In genomic region chr2:157338663-157339062, GRCm38 (mm10) we compare ENCODE assay signal across 8 mouse cellular contexts. TPM values are rescaled to one million over a fixed set of nuclear protein-coding genes. Genes with fewer than 3 reads are reported as not detected.
DNase-seq lines count a peak whose midpoint lies in the region; ATAC-seq and TF ChIP-seq lines count a peak whose summit lies in the region.

No protein-coding gene starts in this region.

- H3K4me2 ChIP-seq in hindbrain, embryonic 16.5 days (ENCODE audit: low read length) = no peak overlapping the region
- no peak overlapping the region for H3K4me2 ChIP-seq in embryonic facial prominence, embryonic 11.5 days (ENCODE audit: low read depth, low read length)
- no peak overlapping the region for H3K4me2 ChIP-seq in midbrain, embryonic 15.5 days

- peak; percentile 79 for DNase-seq in hindbrain, embryonic 10.5 days (ENCODE audit: low spot score)
- peak; percentile 68 for DNase-seq in adrenal gland, postnatal 25 days
- DNase-seq in embryonic facial prominence, embryonic 11.5 days (ENCODE audit: low spot score) = peak; percentile 71
- DNase-seq in heart, postnatal 4 days = peak; percentile 80
- peak; percentile 38 to 78 for DNase-seq in left cerebral cortex, postnatal 10 days (ENCODE audit: extremely low spot score in 1 of 2, low spot score in 2 of 2)

- peaks cover 79% of the 10 kb centered on the region for H3K4me1 ChIP-seq in hindbrain, embryonic 10.5 days (replicated peaks)
- H3K4me1 ChIP-seq in hindbrain, embryonic 16.5 days (ENCODE audit: control insufficient read depth, insufficient read depth, low read depth, low read length) = peaks cover 31% of the 10 kb centered on the region
- H3K4me1 ChIP-seq in embryonic facial prominence, embryonic 11.5 days (ENCODE audit: control insufficient read depth, insufficient read depth, low read length) = no peaks in the 10 kb centered on the region
- H3K4me1 ChIP-seq in midbrain, embryonic 15.5 days = peaks cover 40% of the 10 kb centered on the region
- no peaks in the 10 kb centered on the region for H3K4me1 ChIP-seq in testis, adult 2 months (ENCODE audit: control insufficient read depth, insufficient read depth, low read length)

- no peaks in the 10 kb centered on the region for H3K36me3 ChIP-seq in hindbrain, embryonic 10.5 days
- H3K36me3 ChIP-seq in hindbrain, embryonic 16.5 days (ENCODE audit: control insufficient read depth, insufficient read depth, low read length) = no peaks in the 10 kb centered on the region
- H3K36me3 ChIP-seq in embryonic facial prominence, embryonic 11.5 days (replicated peaks; ENCODE audit: control insufficient read depth, insufficient read depth, low read depth, low read length) = no peaks in the 10 kb centered on the region
- no peaks in the 10 kb centered on the region for H3K36me3 ChIP-seq in midbrain, embryonic 15.5 days (replicated peaks)
- no peaks in the 10 kb centered on the region for H3K36me3 ChIP-seq in testis, adult 2 months (ENCODE audit: control insufficient read depth, insufficient read depth, low read length)

- ATAC-seq in hindbrain, embryonic 16.5 days = no peak
- no peak for ATAC-seq in embryonic facial prominence, embryonic 11.5 days (replicated peaks; ENCODE audit: insufficient number of reproducible peaks, low FRiP score, low TSS enrichment, low read depth)
- no peak for ATAC-seq in midbrain, embryonic 15.5 days (replicated peaks)

- no peaks in the 10 kb centered on the region for H3K9me3 ChIP-seq in hindbrain, embryonic 10.5 days
- no peaks in the 10 kb centered on the region for H3K9me3 ChIP-seq in hindbrain, embryonic 16.5 days (ENCODE audit: control insufficient read depth, low read length)
- H3K9me3 ChIP-seq in embryonic facial prominence, embryonic 11.5 days (replicated peaks; ENCODE audit: control insufficient read depth, low read length) = no peaks in the 10 kb centered on the region
- H3K9me3 ChIP-seq in midbrain, embryonic 15.5 days = no peaks in the 10 kb centered on the region

- no peak for TF ChIP-seq POLR2A in testis, adult 2 months (IDR thresholded peaks at IDR 0.05; ENCODE audit: control insufficient read depth, low read depth, low read length)

- 0 out of 2 replicates have a peak, but pooled peaks cover 4% of the 10 kb centered on the region for H3K27me3 ChIP-seq in hindbrain, embryonic 10.5 days (ENCODE audit: insufficient read depth, poor library complexity, severe bottlenecking)
- H3K27me3 ChIP-seq in hindbrain, embryonic 16.5 days (replicated peaks; ENCODE audit: control insufficient read depth, insufficient read depth, low read length) = no peaks in the 10 kb centered on the region
- no peaks in the 10 kb centered on the region for H3K27me3 ChIP-seq in embryonic facial prominence, embryonic 11.5 days (ENCODE audit: control insufficient read depth, insufficient read depth, low read length)
- H3K27me3 ChIP-seq in midbrain, embryonic 15.5 days (replicated peaks) = no peaks in the 10 kb centered on the region
- H3K27me3 ChIP-seq in testis, adult 2 months (ENCODE audit: control insufficient read depth, insufficient read depth, low read length) = no peaks in the 10 kb centered on the region

- 37% methylated on average over 5 of the region's 5 CpGs for WGBS in hindbrain, embryonic 10.5 days
- WGBS in hindbrain, embryonic 16.5 days = 27% methylated on average over 5 of the region's 5 CpGs
- 38% methylated on average over 5 of the region's 5 CpGs for WGBS in embryonic facial prominence, embryonic 11.5 days
- 21% methylated on average over 5 of the region's 5 CpGs for WGBS in midbrain, embryonic 15.5 days

- intact Hi-C loops in left cerebral cortex, postnatal 10 days (cut with DNase I) = loop anchor here (5.0 kb wide), 1 partner anchor 46 kb away; no protein-coding TSS in a partner anchor

- H3K27ac ChIP-seq in hindbrain, embryonic 10.5 days = peak overlapping the region; percentile 90
- H3K27ac ChIP-seq in hindbrain, embryonic 16.5 days (ENCODE audit: low read depth, low read length) = no peak overlapping the region
- H3K27ac ChIP-seq in embryonic facial prominence, embryonic 11.5 days (replicated peaks; ENCODE audit: low read depth, low read length) = no peak overlapping the region
- peak overlapping the region; percentile 53 for H3K27ac ChIP-seq in midbrain, embryonic 15.5 days
- no peak overlapping the region for H3K27ac ChIP-seq in testis, adult 2 months (ENCODE audit: control insufficient read depth, insufficient read depth, low read depth, low read length)

- H3K4me3 ChIP-seq in hindbrain, embryonic 10.5 days = no peak overlapping the region
- no peak overlapping the region for H3K4me3 ChIP-seq in hindbrain, embryonic 16.5 days (ENCODE audit: low read length)
- no peak overlapping the region for H3K4me3 ChIP-seq in embryonic facial prominence, embryonic 11.5 days (ENCODE audit: low read depth, low read length)
- no peak overlapping the region for H3K4me3 ChIP-seq in midbrain, embryonic 15.5 days
- H3K4me3 ChIP-seq in testis, adult 2 months (ENCODE audit: control insufficient read depth, low read depth, low read length) = no peak overlapping the region

- H3K9ac ChIP-seq in hindbrain, embryonic 16.5 days (ENCODE audit: low read depth, low read length) = no peak overlapping the region
- no peak overlapping the region for H3K9ac ChIP-seq in embryonic facial prominence, embryonic 11.5 days (replicated peaks; ENCODE audit: low read length)
- no peak overlapping the region for H3K9ac ChIP-seq in midbrain, embryonic 15.5 days

- peak; percentile 86; the same call in 1 of the 2 replicates for TF ChIP-seq CTCF in testis, adult 2 months (IDR thresholded peaks at IDR 0.05; ENCODE audit: control insufficient read depth, insufficient read depth, insufficient replicate concordance, low read depth, low read length)

RNA-seq across cellular contexts. Expression of gene Ghrh, which starts 8.6 kb away (rescaled TPM):
- not detected in 2 replicates for polyA plus RNA-seq in hindbrain, embryonic 10.5 days (2016; fragmentation: Nextera tagmentation; extraction: Ambion mirVana)
- 0.91 and 1.0 TPM in 2 replicates for polyA plus RNA-seq in hindbrain, embryonic 16.5 days (2015; fragmentation: Nextera tagmentation; extraction: Ambion mirVana)
- not detected in 2 replicates for total RNA-seq in adrenal gland, postnatal 25 days (2021)
- 2.2 and 2.6 TPM in 2 replicates for polyA plus RNA-seq in embryonic facial prominence, embryonic 11.5 days (2014; fragmentation: Nextera tagmentation; extraction: Ambion mirVana)
- not detected for total RNA-seq in heart, postnatal 4 days (2021)
- total RNA-seq in left cerebral cortex, postnatal 10 days (2021) = not detected
- polyA plus RNA-seq in midbrain, embryonic 15.5 days (2015; fragmentation: Nextera tagmentation; extraction: Ambion mirVana) = 1.3 and 4.1 TPM in 2 replicates
- 0.89 and 1.5 TPM in 2 replicates for polyA plus RNA-seq in testis, adult 2 months (2012; rRNA removed)

RNA-seq across cellular contexts. Expression of gene Manbal, which starts 28.7 kb away (rescaled TPM):
- 67.0 and 85.8 TPM in 2 replicates for polyA plus RNA-seq in hindbrain, embryonic 10.5 days (2016; fragmentation: Nextera tagmentation; extraction: Ambion mirVana)
- polyA plus RNA-seq in hindbrain, embryonic 16.5 days (2015; fragmentation: Nextera tagmentation; extraction: Ambion mirVana) = 120 and 123 TPM in 2 replicates
- total RNA-seq in adrenal gland, postnatal 25 days (2021) = 32.3 and 34.6 TPM in 2 replicates
- 33.4 and 38.5 TPM in 2 replicates for polyA plus RNA-seq in embryonic facial prominence, embryonic 11.5 days (2014; fragmentation: Nextera tagmentation; extraction: Ambion mirVana)
- total RNA-seq in heart, postnatal 4 days (2021) = 10 to 100 TPM; 35.8 to 35.9 TPM
- total RNA-seq in left cerebral cortex, postnatal 10 days (2021) = 10 to 100 TPM; 85.0 to 88.8 TPM
- polyA plus RNA-seq in midbrain, embryonic 15.5 days (2015; fragmentation: Nextera tagmentation; extraction: Ambion mirVana) = 104 and 107 TPM in 2 replicates
- 22.5 and 25.7 TPM in 2 replicates for polyA plus RNA-seq in testis, adult 2 months (2012; rRNA removed)

RNA-seq across cellular contexts. Expression of gene Mroh8, which starts 59.3 kb away (rescaled TPM):
- polyA plus RNA-seq in hindbrain, embryonic 10.5 days (2016; fragmentation: Nextera tagmentation; extraction: Ambion mirVana) = 0.44 and 0.60 TPM in 2 replicates
- 0.47 and 0.51 TPM in 2 replicates for polyA plus RNA-seq in hindbrain, embryonic 16.5 days (2015; fragmentation: Nextera tagmentation; extraction: Ambion mirVana)
- 0.46 and 0.57 TPM in 2 replicates for total RNA-seq in adrenal gland, postnatal 25 days (2021)
- 0.49 and 0.52 TPM in 2 replicates for polyA plus RNA-seq in embryonic facial prominence, embryonic 11.5 days (2014; fragmentation: Nextera tagmentation; extraction: Ambion mirVana)
- under 1 TPM; 0.07 to 0.11 TPM for total RNA-seq in heart, postnatal 4 days (2021)
- total RNA-seq in left cerebral cortex, postnatal 10 days (2021) = under 1 TPM; 0.59 to 0.60 TPM
- polyA plus RNA-seq in midbrain, embryonic 15.5 days (2015; fragmentation: Nextera tagmentation; extraction: Ambion mirVana) = 0.50 and 0.74 TPM in 2 replicates
- polyA plus RNA-seq in testis, adult 2 months (2012; rRNA removed) = 71.3 and 75.0 TPM in 2 replicates

RNA-seq across cellular contexts. Expression of gene Rpn2, which starts 59.8 kb away (rescaled TPM):
- polyA plus RNA-seq in hindbrain, embryonic 10.5 days (2016; fragmentation: Nextera tagmentation; extraction: Ambion mirVana) = 273 and 275 TPM in 2 replicates
- polyA plus RNA-seq in hindbrain, embryonic 16.5 days (2015; fragmentation: Nextera tagmentation; extraction: Ambion mirVana) = 237 and 246 TPM in 2 replicates
- total RNA-seq in adrenal gland, postnatal 25 days (2021) = 246 and 263 TPM in 2 replicates
- polyA plus RNA-seq in embryonic facial prominence, embryonic 11.5 days (2014; fragmentation: Nextera tagmentation; extraction: Ambion mirVana) = 257 and 261 TPM in 2 replicates
- 100 to 1,000 TPM; 130 to 137 TPM for total RNA-seq in heart, postnatal 4 days (2021)
- 100 to 1,000 TPM; 141 to 143 TPM for total RNA-seq in left cerebral cortex, postnatal 10 days (2021)
- 215 and 218 TPM in 2 replicates for polyA plus RNA-seq in midbrain, embryonic 15.5 days (2015; fragmentation: Nextera tagmentation; extraction: Ambion mirVana)
- polyA plus RNA-seq in testis, adult 2 months (2012; rRNA removed) = 400 and 406 TPM in 2 replicates

Comparison
In these comparisons a context has a peak if more than half of its experiments do, and no peak if none do; other contexts are left out.
1. H3K27ac ChIP-seq: peak in hindbrain, embryonic 10.5 days (single experiment) and midbrain, embryonic 15.5 days (single experiment); none in hindbrain, embryonic 16.5 days (single experiment), embryonic facial prominence, embryonic 11.5 days (single experiment) and testis, adult 2 months (single experiment).
2. RNA of gene Mroh8, which starts 59.3 kb away (polyA plus RNA-seq): 71.3 to 75.0 TPM in testis, adult 2 months; 0.50 to 0.74 TPM in midbrain, embryonic 15.5 days, 0.47 to 0.51 TPM in hindbrain, embryonic 16.5 days, 0.49 to 0.52 TPM in embryonic facial prominence, embryonic 11.5 days and 0.44 to 0.60 TPM in hindbrain, embryonic 10.5 days; every median in the first group is over 10 times any median in the second.
3. Peak in every context shown above with its lines, with median percentiles within 50 percentile points of each other: DNase-seq.